Mouse (Mus musculus): Measurements from ENCODE around the gene 9930111J21Rik2. TPM values are rescaled to one million over a fixed set of nuclear protein-coding genes. Genes with fewer than 3 reads are reported as not detected.

The 9930111J21Rik2 gene
- polyA plus RNA-seq, 1 experiment, result 4.1 TPM

GRCm38 (mm10) chr11:49084875-49085274 is 33.8 kb upstream of the 9930111J21Rik2 start:
- 4% methylated on average over 3 of the region's 3 CpGs for WGBS
- no peaks in the 10 kb centered on the region for H3K27me3 ChIP-seq (ENCODE audit: control insufficient read depth, insufficient read depth, low read length)
- no peaks in the 10 kb centered on the region for H3K36me3 ChIP-seq (ENCODE audit: control insufficient read depth, insufficient read depth, low read length)
- DNase-seq, result peak; percentile 61
- peak overlapping the region; percentile 55; the same call in 1 of the 2 replicates for H3K27ac ChIP-seq (ENCODE audit: control insufficient read depth, insufficient read depth, low read length)
- peaks cover 17% of the 10 kb centered on the region for H3K4me1 ChIP-seq (replicated peaks; ENCODE audit: control insufficient read depth, insufficient read depth, low read length)
- TF ChIP-seq POLR2A (IDR thresholded peaks at IDR 0.05; ENCODE audit: control insufficient read depth, extremely low read depth, insufficient read depth, low read length, poor library complexity) (no peak), CTCF (IDR thresholded peaks at IDR 0.05; ENCODE audit: borderline replicate concordance, control insufficient read depth, extremely low read depth, insufficient read depth, low read length, poor library complexity) (no peak)
- no peak overlapping the region for H3K4me3 ChIP-seq (ENCODE audit: control insufficient read depth, insufficient read depth, low read length)

DNA sequence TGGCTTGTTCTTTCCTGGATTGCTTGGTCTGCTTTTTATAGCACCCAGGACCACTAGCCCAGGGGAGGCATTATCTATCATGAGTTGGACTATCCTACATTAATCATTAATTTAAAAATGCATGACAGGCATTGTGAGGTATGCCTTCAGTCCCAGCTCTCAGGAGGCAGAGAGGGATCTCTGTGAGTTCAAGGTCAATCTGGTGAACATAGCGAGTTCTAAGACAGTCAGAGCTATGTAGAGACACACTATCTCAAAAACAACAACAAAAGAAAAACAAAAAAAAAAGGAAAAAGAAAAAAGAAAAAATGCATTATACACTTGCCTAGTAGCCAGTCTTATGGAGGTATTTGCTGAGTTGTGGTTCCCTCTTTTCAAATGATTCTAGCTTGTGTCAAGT is 33.3 kb upstream of the 9930111J21Rik2 start:
- TF ChIP-seq POLR2A (IDR thresholded peaks at IDR 0.05; ENCODE audit: control insufficient read depth, extremely low read depth, insufficient read depth, low read length, poor library complexity), result no peak
- TF ChIP-seq CTCF (IDR thresholded peaks at IDR 0.05; ENCODE audit: borderline replicate concordance, control insufficient read depth, extremely low read depth, insufficient read depth, low read length, poor library complexity), result no peak
- peaks cover 17% of the 10 kb centered on the region for H3K4me1 ChIP-seq (replicated peaks; ENCODE audit: control insufficient read depth, insufficient read depth, low read length)
- DNase-seq, result no peak
- no peak overlapping the region; the same call in 1 of the 2 replicates for H3K27ac ChIP-seq (ENCODE audit: control insufficient read depth, insufficient read depth, low read length)
- no peak overlapping the region for H3K4me3 ChIP-seq (ENCODE audit: control insufficient read depth, insufficient read depth, low read length)
- H3K27me3 ChIP-seq (ENCODE audit: control insufficient read depth, insufficient read depth, low read length), result no peaks in the 10 kb centered on the region
- no peaks in the 10 kb centered on the region for H3K36me3 ChIP-seq (ENCODE audit: control insufficient read depth, insufficient read depth, low read length)
- WGBS, result 71% methylated on average over 1 of the region's 1 CpGs

DNA sequence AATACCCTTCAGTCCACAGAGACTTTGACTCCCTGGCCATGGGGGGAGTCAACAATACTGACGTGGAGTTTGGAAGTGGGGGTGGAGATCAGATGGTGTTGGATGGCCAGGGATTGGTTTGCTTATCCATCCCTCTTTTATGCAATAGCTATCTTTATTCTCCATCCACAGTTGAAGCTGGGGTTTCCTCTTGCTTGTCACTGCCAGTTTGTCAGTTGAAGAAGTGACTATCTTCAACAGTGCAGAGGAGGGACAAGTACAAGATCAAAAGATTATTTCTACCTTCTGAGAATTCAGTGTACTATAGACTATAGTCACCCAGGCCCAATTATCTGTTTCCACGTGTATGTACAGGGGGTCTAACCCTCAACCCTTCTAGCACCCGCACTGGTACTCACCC is 32.8 kb upstream of the 9930111J21Rik2 start:
- Histone ChIP-seq H3K27me3 (ENCODE audit: control insufficient read depth, insufficient read depth, low read length) (no peaks in the 10 kb centered on the region), H3K36me3 (ENCODE audit: control insufficient read depth, insufficient read depth, low read length) (no peaks in the 10 kb centered on the region), H3K4me3 (ENCODE audit: control insufficient read depth, insufficient read depth, low read length) (no peak overlapping the region), H3K4me1 (replicated peaks; ENCODE audit: control insufficient read depth, insufficient read depth, low read length) (peaks cover 17% of the 10 kb centered on the region), H3K27ac (ENCODE audit: control insufficient read depth, insufficient read depth, low read length) (no peak overlapping the region)
- TF ChIP-seq POLR2A (IDR thresholded peaks at IDR 0.05; ENCODE audit: control insufficient read depth, extremely low read depth, insufficient read depth, low read length, poor library complexity) (no peak), CTCF (IDR thresholded peaks at IDR 0.05; ENCODE audit: borderline replicate concordance, control insufficient read depth, extremely low read depth, insufficient read depth, low read length, poor library complexity) (no peak)
- DNase-seq, result no peak
- WGBS, result 30% methylated on average over 3 of the region's 3 CpGs

GRCm38 (mm10) chr11:49083146-49083545 is 32.1 kb upstream of the 9930111J21Rik2 start:
- no peak overlapping the region for H3K27ac ChIP-seq (ENCODE audit: control insufficient read depth, insufficient read depth, low read length)
- no peaks in the 10 kb centered on the region for H3K27me3 ChIP-seq (ENCODE audit: control insufficient read depth, insufficient read depth, low read length)
- no peak for DNase-seq
- H3K4me3 ChIP-seq (ENCODE audit: control insufficient read depth, insufficient read depth, low read length), result no peak overlapping the region
- TF ChIP-seq CTCF (IDR thresholded peaks at IDR 0.05; ENCODE audit: borderline replicate concordance, control insufficient read depth, extremely low read depth, insufficient read depth, low read length, poor library complexity) (no peak), POLR2A (IDR thresholded peaks at IDR 0.05; ENCODE audit: control insufficient read depth, extremely low read depth, insufficient read depth, low read length, poor library complexity) (no peak)
- WGBS, result 90% methylated on average over 1 of the region's 1 CpGs
- H3K36me3 ChIP-seq (ENCODE audit: control insufficient read depth, insufficient read depth, low read length), result no peaks in the 10 kb centered on the region
- H3K4me1 ChIP-seq (replicated peaks; ENCODE audit: control insufficient read depth, insufficient read depth, low read length), result peaks cover 15% of the 10 kb centered on the region

GRCm38 (mm10) chr11:49081886-49082285 is 30.8 kb upstream of the 9930111J21Rik2 start:
- H3K4me3 ChIP-seq (ENCODE audit: control insufficient read depth, insufficient read depth, low read length), result no peak overlapping the region
- H3K4me1 ChIP-seq (replicated peaks; ENCODE audit: control insufficient read depth, insufficient read depth, low read length), result peaks cover 15% of the 10 kb centered on the region
- WGBS, result 65% methylated on average over 3 of the region's 3 CpGs

GRCm38 (mm10) chr11:49081356-49081755 is 30.3 kb upstream of the 9930111J21Rik2 start:
- no peak overlapping the region for H3K4me3 ChIP-seq (ENCODE audit: control insufficient read depth, insufficient read depth, low read length)
- TF ChIP-seq POLR2A (IDR thresholded peaks at IDR 0.05; ENCODE audit: control insufficient read depth, extremely low read depth, insufficient read depth, low read length, poor library complexity) (no peak), CTCF (IDR thresholded peaks at IDR 0.05; ENCODE audit: borderline replicate concordance, control insufficient read depth, extremely low read depth, insufficient read depth, low read length, poor library complexity) (no peak)
- no peaks in the 10 kb centered on the region for H3K27me3 ChIP-seq (ENCODE audit: control insufficient read depth, insufficient read depth, low read length)
- H3K27ac ChIP-seq (ENCODE audit: control insufficient read depth, insufficient read depth, low read length), result no peak overlapping the region
- H3K36me3 ChIP-seq (ENCODE audit: control insufficient read depth, insufficient read depth, low read length), result no peaks in the 10 kb centered on the region
- WGBS, result 17% methylated on average over 4 of the region's 4 CpGs
- no peak for DNase-seq
- peaks cover 14% of the 10 kb centered on the region for H3K4me1 ChIP-seq (replicated peaks; ENCODE audit: control insufficient read depth, insufficient read depth, low read length)

More at GRCm38 (mm10) chr11:49081886-49082285, 30.8 kb upstream of the 9930111J21Rik2 start:
- no peaks in the 10 kb centered on the region for H3K27me3 ChIP-seq (ENCODE audit: control insufficient read depth, insufficient read depth, low read length)
- no peaks in the 10 kb centered on the region for H3K36me3 ChIP-seq (ENCODE audit: control insufficient read depth, insufficient read depth, low read length)
- TF ChIP-seq CTCF (IDR thresholded peaks at IDR 0.05; ENCODE audit: borderline replicate concordance, control insufficient read depth, extremely low read depth, insufficient read depth, low read length, poor library complexity) (no peak), POLR2A (IDR thresholded peaks at IDR 0.05; ENCODE audit: control insufficient read depth, extremely low read depth, insufficient read depth, low read length, poor library complexity) (no peak)
- H3K27ac ChIP-seq (ENCODE audit: control insufficient read depth, insufficient read depth, low read length), result no peak overlapping the region
- DNase-seq, result no peak

DNA sequence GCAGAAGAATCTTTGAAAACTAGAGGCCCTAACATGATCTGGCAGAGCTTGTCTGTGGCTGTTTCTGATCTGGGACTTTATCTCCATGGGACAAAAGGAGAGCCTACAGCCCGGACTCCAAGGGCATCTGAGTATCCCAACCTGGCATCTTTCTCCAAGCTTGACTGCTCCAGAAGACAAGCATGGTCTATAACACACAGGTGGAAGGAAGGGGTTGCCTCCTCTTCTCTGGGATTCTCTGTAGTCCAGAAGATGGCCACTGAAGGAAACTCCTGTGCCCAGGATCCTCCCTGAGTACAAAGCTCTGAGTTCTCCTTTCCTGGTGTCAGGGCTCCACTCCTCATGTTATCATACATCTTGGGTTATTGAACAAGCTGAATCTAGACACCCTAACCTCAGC is 29.6 kb upstream of the 9930111J21Rik2 start:
- no peaks in the 10 kb centered on the region for H3K27me3 ChIP-seq (ENCODE audit: control insufficient read depth, insufficient read depth, low read length)
- TF ChIP-seq CTCF (IDR thresholded peaks at IDR 0.05; ENCODE audit: borderline replicate concordance, control insufficient read depth, extremely low read depth, insufficient read depth, low read length, poor library complexity) (no peak), POLR2A (IDR thresholded peaks at IDR 0.05; ENCODE audit: control insufficient read depth, extremely low read depth, insufficient read depth, low read length, poor library complexity) (no peak)
- no peak for DNase-seq
- no peak overlapping the region for H3K27ac ChIP-seq (ENCODE audit: control insufficient read depth, insufficient read depth, low read length)
- no peak overlapping the region for H3K4me3 ChIP-seq (ENCODE audit: control insufficient read depth, insufficient read depth, low read length)
- H3K36me3 ChIP-seq (ENCODE audit: control insufficient read depth, insufficient read depth, low read length), result no peaks in the 10 kb centered on the region
- 88% methylated on average over 1 of the region's 1 CpGs for WGBS
- H3K4me1 ChIP-seq (replicated peaks; ENCODE audit: control insufficient read depth, insufficient read depth, low read length), result peaks cover 14% of the 10 kb centered on the region
